Mouse (Mus musculus): ENCODE results near the gene Hmg20a. TPM values are rescaled to one million over a fixed set of nuclear protein-coding genes. Genes with fewer than 3 reads are reported as not detected.
"Not testable (repeated sequence)": the region's sequence is repeated elsewhere in the genome, so short reads cannot be mapped to it uniquely, and the experiment has no call there.

The Hmg20a gene
- total and polyA plus RNA-seq, 2 experiments from 2014 or later: 30.1 to 34.3 TPM

DNA sequence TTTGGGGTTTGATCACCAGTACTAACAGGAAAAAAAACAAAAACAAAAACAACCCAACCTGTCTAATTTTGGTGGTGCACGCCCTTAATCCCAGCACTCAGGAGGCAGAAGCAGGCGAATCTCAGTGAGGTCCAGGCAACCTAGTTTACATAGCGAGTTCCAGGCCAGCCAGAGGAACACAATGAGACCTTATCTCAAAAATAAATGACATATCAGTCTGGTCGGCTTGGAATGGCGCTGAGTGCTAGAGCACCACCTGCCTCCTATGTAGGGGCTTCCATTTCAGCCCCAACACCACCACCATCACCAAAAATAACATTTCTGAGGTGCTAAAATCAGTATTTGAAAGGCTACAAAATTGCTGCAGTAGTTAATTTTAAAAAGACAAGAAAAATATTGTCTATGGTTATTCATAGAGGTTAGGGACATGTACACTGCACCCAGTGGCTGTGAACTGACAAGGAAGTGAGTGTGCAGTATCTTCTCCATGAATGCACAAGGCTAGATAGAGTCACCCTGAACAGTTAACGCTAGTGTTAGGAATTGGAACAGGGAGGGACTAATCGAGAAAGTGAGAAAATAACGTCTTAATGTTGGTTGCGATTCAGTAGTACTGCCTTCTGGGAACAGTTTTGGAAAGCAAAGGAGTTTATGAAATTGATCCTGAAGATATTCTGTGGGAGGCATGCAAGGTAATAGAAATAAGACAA lies 2.6 kb downstream of the Hmg20a start:
- ATAC-seq (ENCODE audit: insufficient read depth, low read depth): no peak
- no peak for DNase-seq (ENCODE audit: low spot score)

DNA sequence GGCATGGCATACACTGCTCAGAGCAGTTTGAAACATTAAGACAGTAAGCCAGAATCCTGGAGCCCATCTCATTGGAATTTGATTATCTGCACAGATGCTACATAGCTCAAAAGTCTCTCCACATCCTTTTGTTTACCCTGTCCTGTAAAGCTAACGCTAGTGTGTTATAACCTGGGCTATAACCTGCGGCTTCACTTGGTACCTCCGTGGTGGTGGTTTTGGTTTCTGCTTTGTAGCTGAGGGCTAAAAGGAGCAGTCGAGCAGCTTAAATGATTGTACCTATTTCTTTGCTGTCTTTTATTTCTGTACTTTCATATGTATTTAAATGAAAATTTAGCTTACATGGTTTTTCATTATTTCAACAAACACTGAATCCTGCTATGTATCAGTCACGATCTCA lies 3.6 kb downstream of the Hmg20a start:
- DNase-seq (ENCODE audit: low spot score) (no peak), ATAC-seq (ENCODE audit: insufficient read depth, low read depth) (no peak)
- H3K9me3 ChIP-seq (replicated peaks; ENCODE audit: control insufficient read depth, low read length): no peaks in the 10 kb centered on the region
- H3K4me3 ChIP-seq (ENCODE audit: low read depth, low read length): no peak overlapping the region
- no peak for TF ChIP-seq EP300 (IDR thresholded peaks at IDR 0.05; ENCODE audit: low read depth)
- no peak for TF ChIP-seq CTCF (IDR thresholded peaks at IDR 0.05; ENCODE audit: low read depth)
- 72% methylated on average over 5 of the region's 5 CpGs for WGBS
- H3K4me2 ChIP-seq (ENCODE audit: low read depth, low read length): no peak overlapping the region
- no peaks in the 10 kb centered on the region for H3K36me3 ChIP-seq (replicated peaks; ENCODE audit: control insufficient read depth, insufficient read depth, low read length)
- peaks cover 38% of the 10 kb centered on the region for H3K4me1 ChIP-seq (ENCODE audit: control insufficient read depth, insufficient read depth)
- H3K27ac ChIP-seq (ENCODE audit: low read depth): no peak overlapping the region
- no peak overlapping the region for H3K9ac ChIP-seq (replicated peaks; ENCODE audit: low read depth, low read length)
- no peaks in the 10 kb centered on the region for H3K27me3 ChIP-seq (ENCODE audit: control insufficient read depth, insufficient read depth, low read length)

More for the DNA sequence above, 2.6 kb downstream of the Hmg20a start:
- no peak overlapping the region for H3K9ac ChIP-seq (replicated peaks; ENCODE audit: low read depth, low read length)
- H3K27ac ChIP-seq (ENCODE audit: low read depth): peak overlapping the region; percentile 9; the same call in 1 of the 2 replicates
- no peaks in the 10 kb centered on the region for H3K36me3 ChIP-seq (replicated peaks; ENCODE audit: control insufficient read depth, insufficient read depth, low read length)
- TF ChIP-seq CTCF (IDR thresholded peaks at IDR 0.05; ENCODE audit: low read depth) (no peak), EP300 (IDR thresholded peaks at IDR 0.05; ENCODE audit: low read depth) (no peak)
- no peak overlapping the region for H3K4me3 ChIP-seq (ENCODE audit: low read depth, low read length)
- H3K4me1 ChIP-seq (ENCODE audit: control insufficient read depth, insufficient read depth): peaks cover 47% of the 10 kb centered on the region
- H3K9me3 ChIP-seq (replicated peaks; ENCODE audit: control insufficient read depth, low read length): no peaks in the 10 kb centered on the region
- H3K4me2 ChIP-seq (ENCODE audit: low read depth, low read length): no peak overlapping the region
- no peaks in the 10 kb centered on the region for H3K27me3 ChIP-seq (ENCODE audit: control insufficient read depth, insufficient read depth, low read length)
- 45% methylated on average over 9 of the region's 9 CpGs for WGBS

DNA sequence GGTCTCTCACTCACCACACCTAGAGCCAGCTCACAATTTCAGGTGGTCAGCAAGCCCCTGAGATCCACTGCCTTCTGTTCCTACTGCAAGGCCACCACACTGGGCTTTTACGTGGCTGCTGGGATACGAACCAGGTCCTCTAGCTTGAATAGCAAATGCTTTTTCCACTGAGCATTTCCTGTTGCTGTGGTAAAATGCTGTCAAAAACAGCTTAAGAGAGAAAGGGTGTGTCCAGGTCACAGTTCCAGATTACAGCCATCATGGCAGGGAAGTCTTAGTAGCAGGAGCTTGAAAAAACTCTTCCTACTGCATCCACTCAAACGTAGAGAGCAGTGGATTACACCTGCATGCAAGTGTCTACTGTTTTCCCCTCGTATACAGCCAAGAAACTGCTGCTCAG lies 6.5 kb downstream of the Hmg20a start:
- no peak for DNase-seq (ENCODE audit: low spot score)
- Histone ChIP-seq H3K27me3 (ENCODE audit: control insufficient read depth, insufficient read depth, low read length) (no peaks in the 10 kb centered on the region), H3K9me3 (replicated peaks; ENCODE audit: control insufficient read depth, low read length) (no peaks in the 10 kb centered on the region), H3K9ac (replicated peaks; ENCODE audit: low read depth, low read length) (no peak overlapping the region), H3K27ac (ENCODE audit: low read depth) (no peak overlapping the region), H3K4me1 (ENCODE audit: control insufficient read depth, insufficient read depth) (peaks cover 33% of the 10 kb centered on the region), H3K36me3 (replicated peaks; ENCODE audit: control insufficient read depth, insufficient read depth, low read length) (no peaks in the 10 kb centered on the region), H3K4me2 (ENCODE audit: low read depth, low read length) (no peak overlapping the region), H3K4me3 (ENCODE audit: low read depth, low read length) (no peak overlapping the region)
- WGBS: 74% methylated on average over 4 of the region's 4 CpGs
- TF ChIP-seq EP300 (IDR thresholded peaks at IDR 0.05; ENCODE audit: low read depth): no peak
- TF ChIP-seq CTCF (IDR thresholded peaks at IDR 0.05; ENCODE audit: low read depth): no peak
- no peak for ATAC-seq (ENCODE audit: insufficient read depth, low read depth)

DNA sequence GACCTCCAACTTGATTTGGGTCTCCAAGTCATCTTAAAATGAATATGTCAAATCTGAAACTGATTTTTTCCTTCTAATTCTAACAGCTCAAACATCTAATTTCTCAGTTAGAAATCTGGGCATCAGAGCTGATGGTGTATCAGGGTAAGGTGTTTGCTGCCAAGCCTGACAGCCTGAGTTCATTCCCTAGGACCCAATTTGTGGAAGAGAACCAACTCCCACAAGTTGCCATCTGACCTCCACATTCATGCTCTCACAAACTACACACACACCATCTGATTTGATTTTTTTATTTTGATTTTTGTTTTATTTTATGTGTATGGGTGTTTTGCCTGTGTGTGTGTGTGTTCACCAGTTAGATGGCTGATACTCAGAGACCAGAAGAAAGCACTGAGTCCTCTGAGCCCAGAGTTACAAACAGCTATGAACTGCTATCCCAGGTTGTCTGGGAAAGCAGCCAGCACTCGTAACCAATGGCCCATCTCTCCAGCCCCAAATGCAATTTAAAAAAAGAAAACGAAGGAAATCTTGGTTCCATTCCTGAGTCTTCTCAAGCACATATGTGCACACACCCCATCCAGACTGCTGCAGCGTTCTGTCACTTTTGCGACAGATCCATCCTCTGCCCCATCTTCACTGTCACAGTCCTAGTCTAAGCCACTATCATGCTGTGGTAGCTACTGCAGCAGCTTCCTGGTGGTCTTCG lies 17.6 kb downstream of the Hmg20a start:
- Histone ChIP-seq H3K9me3 (replicated peaks; ENCODE audit: control insufficient read depth, low read length) (no peaks in the 10 kb centered on the region), H3K9ac (replicated peaks; ENCODE audit: low read depth, low read length) (no peak overlapping the region), H3K4me3 (ENCODE audit: low read depth, low read length) (no peak overlapping the region), H3K4me1 (ENCODE audit: control insufficient read depth, insufficient read depth) (peaks cover 3% of the 10 kb centered on the region; the same call in 1 of the 2 replicates), H3K27me3 (ENCODE audit: control insufficient read depth, insufficient read depth, low read length) (no peaks in the 10 kb centered on the region), H3K36me3 (replicated peaks; ENCODE audit: control insufficient read depth, insufficient read depth, low read length) (no peaks in the 10 kb centered on the region), H3K27ac (ENCODE audit: low read depth) (no peak overlapping the region), H3K4me2 (ENCODE audit: low read depth, low read length) (no peak overlapping the region)
- WGBS: 69% methylated on average over 5 of the region's 5 CpGs
- TF ChIP-seq CTCF (IDR thresholded peaks at IDR 0.05; ENCODE audit: low read depth) (no peak), EP300 (IDR thresholded peaks at IDR 0.05; ENCODE audit: low read depth) (no peak)
- ATAC-seq (ENCODE audit: insufficient read depth, low read depth): no peak
- DNase-seq (ENCODE audit: low spot score): no peak

DNA sequence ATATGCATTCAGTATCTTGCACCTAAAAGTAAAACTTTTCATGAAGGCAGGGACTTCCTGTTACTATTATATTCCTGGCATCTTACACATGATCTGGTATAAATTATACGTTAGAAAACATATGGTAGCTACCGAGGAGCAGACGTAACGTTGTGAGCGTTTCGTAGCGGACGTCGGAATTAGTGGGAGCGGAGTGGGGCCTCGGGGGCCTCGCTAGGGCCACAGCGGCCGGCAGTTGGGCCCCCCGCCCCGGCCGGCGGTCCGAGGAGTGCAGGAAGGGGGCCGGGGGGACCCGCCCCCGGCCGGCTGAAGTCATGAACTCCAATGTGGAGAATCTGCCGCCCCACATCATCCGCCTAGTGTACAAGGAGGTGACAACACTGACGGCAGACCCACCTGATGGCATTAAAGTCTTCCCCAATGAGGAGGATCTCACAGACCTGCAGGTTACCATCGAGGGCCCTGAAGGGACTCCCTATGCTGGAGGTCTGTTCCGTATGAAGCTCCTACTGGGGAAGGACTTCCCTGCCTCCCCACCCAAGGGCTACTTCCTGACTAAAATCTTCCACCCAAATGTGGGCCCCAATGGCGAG lies 19.0 kb downstream of the Hmg20a start:
- H3K4me2 ChIP-seq (ENCODE audit: low read depth, low read length); H3K27me3 ChIP-seq (ENCODE audit: control insufficient read depth, insufficient read depth, low read length); H3K4me1 ChIP-seq (ENCODE audit: control insufficient read depth, insufficient read depth); H3K4me3 ChIP-seq (ENCODE audit: low read depth, low read length); ATAC-seq (ENCODE audit: insufficient read depth, low read depth); H3K9me3 ChIP-seq (replicated peaks; ENCODE audit: control insufficient read depth, low read length); H3K9ac ChIP-seq (replicated peaks; ENCODE audit: low read depth, low read length); H3K36me3 ChIP-seq (replicated peaks; ENCODE audit: control insufficient read depth, insufficient read depth, low read length); DNase-seq (ENCODE audit: low spot score); H3K27ac ChIP-seq (ENCODE audit: low read depth): not testable (repeated sequence)
- WGBS: 92% methylated on average over 19 of the region's 29 CpGs
